Comparison of ENCODE assay signal across 10 mouse cellular contexts in genomic region chr13:91809476-91809875, GRCm38 (mm10). TPM values are rescaled to one million over a fixed set of nuclear protein-coding genes. Genes with fewer than 3 reads are reported as not detected.
A peak's percentile ranks its signal among the peaks of the same experiment; 100 is the strongest.
DNase-seq lines count a peak whose midpoint lies in the region; ATAC-seq and TF ChIP-seq lines count a peak whose summit lies in the region.
"Had no signal": no experiment of that assay in that cellular context is flagged by ENCODE, and none has a peak within 500 bp of the region (broad histone marks: within the 10 kb centered on the region; RNA-seq: fewer than 3 reads in every experiment).

No protein-coding gene starts in this region.

- TF ChIP-seq EP300 in MEL (IDR thresholded peaks at IDR 0.05; ENCODE audit: low read depth in 1 of 2, low read length in 2 of 2): no peak

- no peaks in the 10 kb centered on the region for H3K27me3 ChIP-seq in embryonic facial prominence, embryonic 11.5 days (ENCODE audit: control insufficient read depth, insufficient read depth, low read length)
- H3K27me3 ChIP-seq in embryonic facial prominence, embryonic 10.5 days (replicated peaks; ENCODE audit: low read depth, poor library complexity, severe bottlenecking): no peaks in the 10 kb centered on the region
- no peaks in the 10 kb centered on the region for H3K27me3 ChIP-seq in liver, adult 2 months (ENCODE audit: control insufficient read depth, insufficient read depth, low read length)
- no peaks in the 10 kb centered on the region for H3K27me3 ChIP-seq in liver, embryonic 11.5 days (replicated peaks; ENCODE audit: control insufficient read depth, insufficient read depth, low read length)
- no peaks in the 10 kb centered on the region for H3K27me3 ChIP-seq in MEL (ENCODE audit: control insufficient read depth in 1 of 2, insufficient read depth in 2 of 2, low read length in 2 of 2)

- WGBS in embryonic facial prominence, embryonic 11.5 days: 49% methylated on average over 2 of the region's 2 CpGs
- WGBS in embryonic facial prominence, embryonic 10.5 days: 38% methylated on average over 2 of the region's 2 CpGs
- 39% methylated on average over 2 of the region's 2 CpGs for WGBS in liver, adult 2 months
- 31% methylated on average over 2 of the region's 2 CpGs for WGBS in liver, embryonic 11.5 days

- no peak for ATAC-seq in embryonic facial prominence, embryonic 11.5 days (replicated peaks; ENCODE audit: insufficient number of reproducible peaks, low FRiP score, low TSS enrichment, low read depth)
- ATAC-seq in liver, embryonic 11.5 days (replicated peaks; ENCODE audit: low FRiP score): no peak
- ATAC-seq: intestine, embryonic 16.5 days had no signal

- H3K36me3 ChIP-seq in embryonic facial prominence, embryonic 11.5 days (replicated peaks; ENCODE audit: control insufficient read depth, insufficient read depth, low read depth, low read length): no peaks in the 10 kb centered on the region; the same call in 1 of the 2 replicates
- peaks cover 15% of the 10 kb centered on the region for H3K36me3 ChIP-seq in embryonic facial prominence, embryonic 10.5 days (replicated peaks)
- H3K36me3 ChIP-seq in liver, adult 2 months (ENCODE audit: control insufficient read depth, insufficient read depth, low read length): peaks cover 11% of the 10 kb centered on the region
- peaks cover 11% of the 10 kb centered on the region for H3K36me3 ChIP-seq in liver, embryonic 11.5 days (ENCODE audit: control insufficient read depth, insufficient read depth, low read length)
- H3K36me3 ChIP-seq in MEL (ENCODE audit: control insufficient read depth in 1 of 2, insufficient read depth in 2 of 2, low read length in 2 of 2): peaks cover 6 to 16% of the 10 kb centered on the region in 2 experiments; a peak in 3 of 4 replicates

- no peaks in the 10 kb centered on the region for H3K9me3 ChIP-seq in embryonic facial prominence, embryonic 11.5 days (replicated peaks; ENCODE audit: control insufficient read depth, low read length)
- H3K9me3 ChIP-seq in embryonic facial prominence, embryonic 10.5 days: no peaks in the 10 kb centered on the region
- H3K9me3 ChIP-seq in liver, embryonic 11.5 days (ENCODE audit: control insufficient read depth, low read length): peaks cover 2% of the 10 kb centered on the region; the same call in 1 of the 2 replicates
- H3K9me3 ChIP-seq in MEL (replicated peaks; ENCODE audit: insufficient read depth, low read length): no peaks in the 10 kb centered on the region

- peak; percentile 66 for DNase-seq in embryonic facial prominence, embryonic 11.5 days (ENCODE audit: low spot score)
- DNase-seq in embryonic facial prominence, embryonic 10.5 days (ENCODE audit: low spot score): no peak
- peak; percentile 30 for DNase-seq in liver, adult 2 months (ENCODE audit: extremely low read depth, low read depth, low spot score)
- DNase-seq in liver, embryonic 11.5 days (ENCODE audit: low spot score): no peak
- peak; percentile 74 for DNase-seq in MEL (ENCODE audit: low read depth, low spot score)
- DNase-seq in embryo, embryonic 11 days: peak; percentile 47
- no peak for DNase-seq in frontal cortex, postnatal 36 days (ENCODE audit: low spot score in 2 of 2)
- DNase-seq in left cerebral cortex, postnatal 36 days (ENCODE audit: low spot score in 2 of 2): no peak

- no peak overlapping the region for H3K4me2 ChIP-seq in embryonic facial prominence, embryonic 11.5 days (ENCODE audit: low read depth, low read length)
- H3K4me2 ChIP-seq in liver, embryonic 11.5 days: no peak overlapping the region

- peak; percentile 49 for TF ChIP-seq RAD21 in MEL (IDR thresholded peaks at IDR 0.05; ENCODE audit: low read depth, low read length)

- H3K4me3 ChIP-seq in embryonic facial prominence, embryonic 11.5 days (ENCODE audit: low read depth, low read length): no peak overlapping the region
- H3K4me3 ChIP-seq in embryonic facial prominence, embryonic 10.5 days: no peak overlapping the region
- H3K4me3 ChIP-seq in liver, adult 2 months (ENCODE audit: insufficient read depth, low read depth, low read length): no peak overlapping the region
- no peak overlapping the region for H3K4me3 ChIP-seq in liver, embryonic 11.5 days (ENCODE audit: low read depth, low read length)
- no peak overlapping the region for H3K4me3 ChIP-seq in MEL (ENCODE audit: control insufficient read depth in 1 of 2, insufficient read depth in 1 of 2, low read depth in 2 of 2, low read length in 2 of 2)
- H3K4me3 ChIP-seq: erythroblast, embryonic 14.5 days had no signal

- H3K27ac ChIP-seq in embryonic facial prominence, embryonic 11.5 days (replicated peaks; ENCODE audit: low read depth, low read length): no peak overlapping the region
- no peak overlapping the region for H3K27ac ChIP-seq in embryonic facial prominence, embryonic 10.5 days (replicated peaks)
- no peak overlapping the region for H3K27ac ChIP-seq in liver, adult 2 months (replicated peaks; ENCODE audit: insufficient read depth, low read depth, low read length)
- H3K27ac ChIP-seq in liver, embryonic 11.5 days (ENCODE audit: low read depth, low read length): no peak overlapping the region
- H3K27ac ChIP-seq in MEL (ENCODE audit: control insufficient read depth, low read depth, low read length): no peak overlapping the region

- no peak for TF ChIP-seq POLR2A in liver, adult 2 months (IDR thresholded peaks at IDR 0.05; ENCODE audit: extremely low read depth, insufficient read depth, low read length)
- TF ChIP-seq POLR2A in MEL (IDR thresholded peaks at IDR 0.05; ENCODE audit: control insufficient read depth in 1 of 2, insufficient read depth in 1 of 2, low read depth in 1 of 2, low read length in 2 of 2, poor library complexity in 1 of 2): no peak

- intact Hi-C loops in left cerebral cortex, postnatal 36 days (cut with DNase I): loop anchor here (5.0 kb wide), 1 partner anchor 528 kb away; no protein-coding TSS in a partner anchor

- no peak overlapping the region for H3K9ac ChIP-seq in embryonic facial prominence, embryonic 11.5 days (replicated peaks; ENCODE audit: low read length)
- no peak overlapping the region for H3K9ac ChIP-seq in liver, adult 2 months (ENCODE audit: low read depth, low read length)
- no peak overlapping the region for H3K9ac ChIP-seq in liver, embryonic 11.5 days (ENCODE audit: low read depth, low read length)
- H3K9ac ChIP-seq in MEL (ENCODE audit: control insufficient read depth, low read depth, low read length, poor library complexity, severe bottlenecking): no peak overlapping the region

- no peaks in the 10 kb centered on the region for H3K4me1 ChIP-seq in embryonic facial prominence, embryonic 11.5 days (ENCODE audit: control insufficient read depth, insufficient read depth, low read length)
- peaks cover 11% of the 10 kb centered on the region for H3K4me1 ChIP-seq in embryonic facial prominence, embryonic 10.5 days
- H3K4me1 ChIP-seq in liver, adult 2 months (ENCODE audit: control insufficient read depth, insufficient read depth, low read length): peaks cover 5% of the 10 kb centered on the region; the same call in 1 of the 2 replicates
- 0 out of 2 replicates have a peak, but pooled peaks cover 3% of the 10 kb centered on the region for H3K4me1 ChIP-seq in liver, embryonic 11.5 days (replicated peaks; ENCODE audit: control insufficient read depth, insufficient read depth, low read length)
- H3K4me1 ChIP-seq in MEL (ENCODE audit: control insufficient read depth in 1 of 2, insufficient read depth in 2 of 2, low read length in 2 of 2): peaks cover 0 to 6% of the 10 kb centered on the region in 2 experiments; a peak in 1 of 4 replicates

- peak; percentile 21 for TF ChIP-seq CTCF in liver, adult 2 months (IDR thresholded peaks at IDR 0.05; ENCODE audit: low read depth, low read length)
- peak; percentile 26 to 72 (median 53); a peak in 5 of 6 replicates for TF ChIP-seq CTCF in MEL (IDR thresholded peaks at IDR 0.05 in 2 of 3, conservative IDR thresholded peaks at IDR 0.05 in 1 of 3; ENCODE audit: control insufficient read depth in 1 of 3, insufficient read depth in 1 of 3, low read depth in 2 of 3, low read length in 3 of 3, poor library complexity in 1 of 3, severe bottlenecking in 1 of 3)

- peaks cover 7% of the 10 kb centered on the region for H3K79me2 ChIP-seq in liver, adult 2 months (ENCODE audit: control insufficient read depth, insufficient read depth, low read length)
- peaks cover 23% of the 10 kb centered on the region for H3K79me2 ChIP-seq in MEL (ENCODE audit: control insufficient read depth, insufficient read depth, low read length, poor library complexity)

TF ChIP-seq in MEL, 35 proteins besides CTCF, POLR2A, EP300 and RAD21 (continues in another document):
- 0 out of 2 replicates have a peak, but pooled peaks have one; percentile 11 for TF ChIP-seq BHLHE40 (IDR thresholded peaks at IDR 0.05; ENCODE audit: borderline replicate concordance, low read depth, low read length)
- TF ChIP-seq ZMIZ1 (IDR thresholded peaks at IDR 0.05; ENCODE audit: low read depth, low read length): no peak
- TF ChIP-seq TBP (IDR thresholded peaks at IDR 0.05; ENCODE audit: low read depth, low read length): 0 out of 2 replicates have a peak, but pooled peaks have one; percentile 13
- TF ChIP-seq MAX (IDR thresholded peaks at IDR 0.05; ENCODE audit: low read length): no peak
- TF ChIP-seq POLR2AphosphoS2 (IDR thresholded peaks at IDR 0.05; ENCODE audit: low read length): no peak
- no peak for TF ChIP-seq MYB (IDR thresholded peaks at IDR 0.05; ENCODE audit: low read depth, low read length)
- no peak for TF ChIP-seq USF1 (IDR thresholded peaks at IDR 0.05; ENCODE audit: low read depth, low read length)
- TF ChIP-seq JUND (IDR thresholded peaks at IDR 0.05; ENCODE audit: low read depth, low read length): no peak
- no peak for TF ChIP-seq MAFK (IDR thresholded peaks at IDR 0.05; ENCODE audit: borderline replicate concordance, low read depth, low read length)
- TF ChIP-seq GABPA (IDR thresholded peaks at IDR 0.05; ENCODE audit: low read depth, low read length): no peak
- no peak for TF ChIP-seq GATA1 (IDR thresholded peaks at IDR 0.05; ENCODE audit: low read depth, low read length)
- no peak for TF ChIP-seq MXI1 (IDR thresholded peaks at IDR 0.05; ENCODE audit: low read depth, low read length)
- no peak for TF ChIP-seq ZNF384 (IDR thresholded peaks at IDR 0.05; ENCODE audit: low read depth, low read length)
- TF ChIP-seq KAT2A (conservative IDR thresholded peaks at IDR 0.05; ENCODE audit: low read depth, low read length): no peak

RNA-seq across cellular contexts. Expression of gene Zcchc9, which starts 2.0 kb away (rescaled TPM):
- polyA plus RNA-seq in embryonic facial prominence, embryonic 11.5 days (2014; fragmentation: Nextera tagmentation; extraction: Ambion mirVana): 22.6 and 26.6 TPM in 2 replicates
- 31.2 and 32.5 TPM in 2 replicates for polyA plus RNA-seq in embryonic facial prominence, embryonic 10.5 days (2016; fragmentation: Nextera tagmentation; extraction: Ambion mirVana)
- total RNA-seq in liver, adult 2 months (2014; rRNA removed): 7.3 and 9.4 TPM in 2 replicates
- polyA plus RNA-seq in liver, adult 2 months (2012; rRNA removed): 8.5 and 9.5 TPM in 2 replicates
- polyA plus RNA-seq in liver, embryonic 11.5 days (2014; fragmentation: Nextera tagmentation; extraction: Ambion mirVana): 31.4 and 32.6 TPM in 2 replicates
- total RNA-seq in MEL (2012; rRNA removed): 24.7 and 27.5 TPM in 2 replicates
- polyA plus RNA-seq in MEL (2012; ENCODE audit: insufficient read depth in 1 of 2, insufficient read length in 2 of 2, low read depth in 1 of 2, low replicate concordance in 2 of 2, missing spikeins in 1 of 2): 100 to 1,000 TPM in 1 of 2 experiments, 10 to 100 TPM in 1; 37.3 to 191 TPM
- 10 to 100 TPM; 12.8 to 20.2 TPM for total RNA-seq in left cerebral cortex, postnatal 36 days (2021)

Comparison
In these comparisons a context has a peak if more than half of its experiments do, and no peak if none do; other contexts are left out.
1. DNase-seq: peak in embryonic facial prominence, embryonic 11.5 days (single experiment), liver, adult 2 months (single experiment), MEL (single experiment) and embryo, embryonic 11 days (single experiment); none in embryonic facial prominence, embryonic 10.5 days (single experiment), liver, embryonic 11.5 days (single experiment), frontal cortex, postnatal 36 days (0 of 2) and left cerebral cortex, postnatal 36 days (0 of 2).